Mouse (Mus musculus) left cerebral cortex, postnatal 36 days (tissue): Measurements from ENCODE around the gene Ssr1. TPM values are rescaled to one million over a fixed set of nuclear protein-coding genes. Genes with fewer than 3 reads are reported as not detected.

Experiments used
- DNase-seq, 2 experiments: peaks; one replicate each; pipeline ENCODE4 v3.0.0; 2021 to 2022; ENCODE audit warnings: low spot score in 2 of 2, mixed read lengths in 1 of 2
- intact Hi-C: fragments of 180-260 bp; cut with DNase I; formaldehyde crosslinking; loops from one replicate; pipeline ENCODE4 v1.15.1; 2025
- total RNA-seq, 2 experiments: library from RNA; stranded (reverse); gene quantifications; 2 replicates each; pipeline ENCODE4 v1.2.3; 2021

Ssr1 gene
- total RNA-seq, 2 experiments from 2014 or later = 79.5 to 88.5 TPM

GRCm38 (mm10) chr13:37959239-37959907 is 34.6 kb downstream of the Ssr1 start:
- intact Hi-C loops = no loop called here
- no peak for DNase-seq

- DNase-seq = no peak
- intact Hi-C loops = no loop called here
These were observed 35.3 kb downstream of the Ssr1 start for GRCm38 (mm10) chr13:37958498-37959238.

- DNase-seq = no peak
- intact Hi-C loops = no loop called here
These were observed 39.7 kb downstream of the Ssr1 start for GRCm38 (mm10) chr13:37954318-37954717.

GRCm38 (mm10) chr13:37952981-37953380 is 41.0 kb downstream of the Ssr1 start:
- no peak for DNase-seq
- intact Hi-C loops = no loop called here

- peak; percentile 69 to 71 for DNase-seq
- intact Hi-C loops = no loop called here
These were observed 47.3 kb downstream of the Ssr1 start for GRCm38 (mm10) chr13:37946734-37947133.

GRCm38 (mm10) chr13:37945392-37945791 is 48.6 kb downstream of the Ssr1 start:
- DNase-seq = no peak
- intact Hi-C loops = no loop called here

- DNase-seq = no peak
- intact Hi-C loops = loop anchor here (1.0 kb wide), 1 partner anchor 491 kb away; no protein-coding TSS in a partner anchor
These were observed 49.7 kb downstream of the Ssr1 start for GRCm38 (mm10) chr13:37944306-37944705.

GRCm38 (mm10) chr13:37943466-37943865 is 50.6 kb downstream of the Ssr1 start:
- no peak for DNase-seq

GRCm38 (mm10) chr13:37942887-37943331 is 51.1 kb downstream of the Ssr1 start:
- DNase-seq = no peak
- intact Hi-C loops = no loop called here

More at GRCm38 (mm10) chr13:37943466-37943865, 50.6 kb downstream of the Ssr1 start:
- intact Hi-C loops = no loop called here

- DNase-seq = no peak
- intact Hi-C loops = no loop called here
These were observed 51.8 kb downstream of the Ssr1 start for GRCm38 (mm10) chr13:37941950-37942886.

GRCm38 (mm10) chr13:37941138-37941645 is 52.8 kb downstream of the Ssr1 start:
- no peak for DNase-seq
- intact Hi-C loops = no loop called here

- intact Hi-C loops = no loop called here
- no peak for DNase-seq
These were observed 53.4 kb downstream of the Ssr1 start for GRCm38 (mm10) chr13:37940649-37941048.

- DNase-seq = no peak
- intact Hi-C loops = no loop called here
These were observed 53.9 kb downstream of the Ssr1 start for GRCm38 (mm10) chr13:37940167-37940566.

- no peak for DNase-seq
- intact Hi-C loops = loop anchor here (5.0 kb wide), 1 partner anchor 469 kb away; no protein-coding TSS in a partner anchor
These were observed 57.7 kb downstream of the Ssr1 start for GRCm38 (mm10) chr13:37936351-37936750.

GRCm38 (mm10) chr13:37934920-37935319 is 59.1 kb downstream of the Ssr1 start:
- intact Hi-C loops = loop anchor here (5.0 kb wide), 1 partner anchor 468 kb away; no protein-coding TSS in a partner anchor
- DNase-seq = no peak

GRCm38 (mm10) chr13:37934075-37934474 is 59.9 kb downstream of the Ssr1 start:
- intact Hi-C loops = no loop called here
- no peak for DNase-seq

- intact Hi-C loops = no loop called here
- DNase-seq = no peak
These were observed 62.7 kb downstream of the Ssr1 start for GRCm38 (mm10) chr13:37931210-37931922.

GRCm38 (mm10) chr13:37930621-37931020 is 63.4 kb downstream of the Ssr1 start:
- no peak for DNase-seq
- intact Hi-C loops = no loop called here

- intact Hi-C loops = no loop called here
- no peak for DNase-seq
These were observed 63.9 kb downstream of the Ssr1 start for GRCm38 (mm10) chr13:37930091-37930490.
